Mouse (Mus musculus) common myeloid progenitor, adult 5-6 weeks (primary cell): ENCODE results near the gene Fam43b. TPM values are rescaled to one million over a fixed set of nuclear protein-coding genes. Genes with fewer than 3 reads are reported as not detected.

Source experiments
- ATAC-seq: replicated peaks from 2 replicates; pipeline ENCODE4 v1.8.0; 2016; ENCODE audit warnings: low read depth, mild to moderate bottlenecking, moderate TSS enrichment, inconsistent platforms; ENCODE audit not compliant: poor library complexity, severe bottlenecking
- total RNA-seq: library from RNA; stranded (forward); fragments of 200-1000, 187-1606 nt; gene quantifications from 2 replicates; pipeline ENCODE4 v1.2.3, GENCODE M21; 2017

The Fam43b gene
- total RNA-seq, 1 experiment from 2014 or later: not detected

DNA sequence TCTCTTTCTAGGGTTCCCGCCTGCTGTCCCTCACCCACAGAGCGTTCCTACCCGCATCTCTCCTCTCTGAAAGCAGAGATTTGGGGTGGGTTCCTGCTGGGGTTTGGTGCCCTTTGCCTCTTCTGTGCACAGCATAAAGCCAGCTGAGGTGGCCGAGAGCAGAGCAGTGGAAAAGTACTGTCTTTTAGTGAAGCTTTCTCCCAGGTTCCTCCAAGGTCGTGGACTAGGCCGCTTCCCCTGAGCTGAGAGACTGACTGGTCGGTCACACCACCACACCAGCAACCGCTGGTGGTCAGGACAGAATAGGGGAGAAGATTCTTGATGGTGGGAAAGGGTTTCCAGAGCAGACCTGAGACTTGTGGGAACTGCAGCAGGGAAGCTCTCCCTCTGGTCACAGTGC is 383 bp upstream of the Fam43b start:
- no peak for ATAC-seq

- 0 out of 2 replicates have a peak, but pooled peaks have one; percentile 8 for ATAC-seq
These were observed 999 bp downstream of the Fam43b start for GRCm38 (mm10) chr4:138395087-138395970.

- no peak for ATAC-seq
These were observed 2.6 kb downstream of the Fam43b start for GRCm38 (mm10) chr4:138393703-138394102.

DNA sequence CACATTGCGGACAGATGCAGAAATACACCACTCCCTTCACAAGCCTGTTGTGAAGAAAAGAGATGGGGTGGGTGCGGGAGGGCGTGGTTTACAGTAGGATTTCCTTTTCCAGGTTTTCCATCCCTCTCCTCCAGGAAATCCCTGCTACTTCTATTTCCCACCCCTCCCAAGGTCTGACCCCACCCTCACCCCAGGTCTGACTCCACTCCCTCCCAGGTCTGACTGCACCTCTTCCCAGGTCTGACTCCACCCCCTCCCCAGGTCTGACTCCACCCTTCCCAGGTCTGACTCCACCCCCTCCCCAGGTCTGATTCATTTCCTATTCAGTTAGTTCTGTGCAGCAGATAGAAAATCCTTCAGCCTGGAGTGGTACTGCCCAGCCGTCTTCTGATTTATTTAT is 12.5 kb downstream of the Fam43b start:
- ATAC-seq: no peak

DNA sequence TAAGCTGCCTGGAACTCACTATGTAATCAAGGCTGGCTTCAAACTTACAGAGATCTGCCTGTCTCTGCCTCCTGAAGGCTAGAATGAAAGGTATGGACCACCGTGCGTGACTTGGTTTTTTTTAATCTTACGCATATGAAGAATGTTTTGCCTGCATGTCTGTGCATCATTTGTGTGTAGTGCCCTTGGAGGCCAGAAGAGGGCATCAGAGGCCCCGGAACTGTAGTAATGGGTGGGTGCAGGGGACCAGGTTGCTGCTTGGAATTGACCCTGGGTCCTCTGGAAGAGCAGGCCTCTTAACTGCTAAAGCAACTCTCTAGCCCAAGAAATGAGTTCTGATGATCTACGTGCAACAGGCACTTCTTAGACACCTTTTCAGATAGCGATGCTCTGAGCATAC is 13.9 kb downstream of the Fam43b start:
- ATAC-seq: no peak

DNA sequence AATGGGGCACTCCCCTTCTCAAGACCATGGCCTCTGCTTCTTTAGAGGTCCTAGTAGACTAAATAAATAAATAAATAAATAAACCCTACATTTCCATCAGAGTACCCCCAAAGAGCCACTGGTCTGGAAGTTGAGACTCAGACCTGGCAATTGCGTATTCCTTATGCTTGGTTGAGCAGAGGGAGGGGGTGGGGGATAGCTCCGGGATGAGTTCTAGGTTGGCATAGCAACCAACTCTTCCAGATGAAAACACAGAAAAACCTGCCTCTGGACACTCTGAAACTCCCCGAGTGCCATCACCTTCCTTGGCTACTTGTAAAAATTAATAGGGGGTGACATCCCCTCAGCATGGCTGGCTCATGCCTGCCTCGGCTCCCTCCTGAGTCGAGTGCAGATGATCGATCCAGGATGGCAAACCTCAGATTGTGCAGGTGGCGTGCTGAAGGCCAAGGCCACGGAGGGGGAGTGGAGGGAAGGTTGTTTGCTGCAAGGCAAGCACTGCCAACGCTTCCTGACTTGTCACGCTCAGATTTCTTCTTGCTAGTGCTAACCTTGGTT is 16.1 kb downstream of the Fam43b start:
- no peak for ATAC-seq

GRCm38 (mm10) chr4:138379091-138379840 is 17.1 kb downstream of the Fam43b start:
- peak; percentile 93 for ATAC-seq

- ATAC-seq: no peak
These were observed 18.8 kb downstream of the Fam43b start for GRCm38 (mm10) chr4:138377526-138377925.

GRCm38 (mm10) chr4:138375117-138375516 is 21.2 kb downstream of the Fam43b start:
- no peak for ATAC-seq

DNA sequence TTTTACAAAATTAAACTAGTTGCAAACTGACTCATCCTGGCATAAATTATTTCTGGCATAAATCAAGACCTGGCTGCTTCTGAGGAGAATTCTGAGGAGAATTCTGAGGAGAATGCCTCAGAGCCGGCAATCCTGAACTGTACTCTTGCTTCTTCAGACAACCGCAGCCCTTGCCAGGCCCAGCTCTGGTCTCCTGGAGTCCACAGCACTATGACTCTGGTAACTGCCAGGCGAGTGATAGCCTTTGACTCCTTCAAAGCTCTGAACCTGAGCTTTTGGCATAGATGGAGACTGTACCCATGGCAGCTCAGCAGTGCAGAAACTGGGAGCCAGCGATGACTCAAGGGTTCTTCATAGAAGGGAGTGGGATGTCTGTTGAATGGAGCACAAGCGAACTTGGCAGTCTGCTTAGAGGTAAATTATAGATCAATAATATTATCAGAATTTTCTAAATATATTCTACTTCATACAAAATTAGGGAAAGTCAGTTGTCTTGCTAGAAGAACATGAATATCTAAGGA is 25.3 kb downstream of the Fam43b start:
- ATAC-seq: no peak

DNA sequence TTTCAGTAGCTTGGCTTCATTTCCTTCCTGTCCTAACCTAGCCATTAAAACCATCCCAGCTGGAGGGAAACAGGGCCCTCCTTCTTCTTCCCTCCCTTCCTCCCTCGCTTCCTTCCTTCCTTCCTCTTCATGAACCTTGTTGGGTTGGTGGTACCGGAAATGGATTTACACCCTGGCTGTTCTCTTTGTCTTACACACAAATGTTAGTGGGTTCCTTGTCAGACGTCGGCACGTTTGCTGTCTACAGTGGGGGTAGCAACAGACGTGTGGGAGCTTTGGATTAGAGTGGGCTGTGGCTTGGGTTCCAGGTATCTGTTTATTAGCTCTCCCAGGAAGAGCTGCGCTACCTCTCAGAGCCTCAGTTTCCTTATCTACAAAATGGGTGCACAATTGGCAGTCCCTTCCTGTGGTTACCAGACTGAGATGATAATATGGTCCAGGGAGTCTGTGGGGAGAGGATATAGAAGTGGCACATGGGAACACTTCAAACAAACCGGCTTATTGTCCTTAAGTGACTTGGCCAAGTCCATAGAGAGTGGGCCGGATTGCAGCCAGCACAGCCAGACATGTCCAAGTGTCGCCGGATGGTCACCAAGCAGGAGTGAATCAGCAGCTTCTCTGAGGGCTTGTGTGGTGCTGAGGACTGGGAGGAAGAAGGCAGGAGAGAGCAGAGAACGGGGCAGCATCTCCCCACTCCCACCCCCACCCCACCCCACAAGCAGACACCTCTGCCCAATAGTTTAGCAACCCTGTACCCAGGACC is 27.6 kb downstream of the Fam43b start:
- ATAC-seq: peak; percentile 14; the same call in 1 of the 2 replicates

DNA sequence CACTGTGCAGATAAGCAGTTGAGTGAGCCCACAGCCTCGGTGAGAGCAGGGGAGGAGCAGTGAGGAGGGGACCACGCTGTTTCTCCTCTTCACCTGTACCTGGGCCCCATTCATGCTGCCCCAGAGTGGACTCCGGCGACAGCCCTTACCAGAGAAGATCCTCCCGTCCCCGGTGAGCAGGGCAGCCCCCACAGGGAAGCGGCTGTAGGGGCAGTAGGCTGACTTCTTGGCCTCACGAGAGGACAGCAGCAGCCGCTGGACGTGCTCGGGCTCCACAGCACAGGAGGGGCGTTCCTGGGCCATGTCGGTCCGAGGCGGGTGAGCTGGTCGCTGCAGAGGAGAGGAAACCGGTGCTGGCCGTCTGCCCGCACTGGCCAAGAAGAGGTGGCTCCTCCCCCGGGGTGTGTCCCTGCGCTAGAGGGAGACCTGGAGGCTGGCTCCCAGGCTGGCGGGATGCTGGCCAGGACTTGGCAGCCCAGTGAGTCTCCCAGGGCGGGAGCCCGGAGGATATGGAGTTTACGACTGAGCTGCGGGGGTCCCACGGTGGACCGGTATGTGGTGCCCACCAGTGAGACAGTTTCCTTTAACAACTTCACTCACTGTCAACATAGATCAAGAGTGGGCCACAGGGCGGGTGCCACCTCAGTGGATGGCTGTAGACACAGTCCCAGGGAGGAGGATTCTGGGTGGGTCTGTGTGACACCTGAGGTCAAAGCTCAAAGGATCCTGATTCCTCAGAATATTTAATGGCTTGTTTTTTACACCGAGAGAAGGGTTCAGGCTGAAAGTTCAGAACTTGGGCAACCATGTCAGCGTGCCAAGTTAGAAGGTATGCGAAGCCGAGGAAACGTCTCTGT is 28.5 kb downstream of the Fam43b start, which contains the start of gene Cda:
Cda (minus strand) TSS at position 352 of the 857 bp plus-strand sequence.
- ATAC-seq: peak; percentile 89

DNA sequence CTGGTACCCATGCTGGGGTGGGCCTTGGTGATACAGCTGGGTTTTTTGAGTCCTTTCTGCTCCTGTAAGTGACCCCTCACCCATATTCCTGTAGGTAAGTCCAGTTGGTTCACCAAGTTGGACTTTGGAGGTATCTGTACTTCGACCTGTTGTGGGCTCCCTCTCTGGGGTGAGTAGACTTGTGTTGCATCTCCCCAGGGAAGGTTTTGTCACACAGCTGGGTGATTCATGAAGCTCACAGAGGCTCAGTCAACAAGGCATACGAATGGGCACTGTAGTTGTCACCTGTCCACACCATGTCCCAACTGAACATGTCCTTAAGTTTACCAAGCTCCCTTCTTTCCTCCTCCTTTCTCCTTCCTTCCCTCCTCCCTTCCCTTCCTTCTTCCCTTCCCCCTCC is 29.8 kb downstream of the Fam43b start:
- ATAC-seq: no peak

- ATAC-seq: no peak
These were observed 32.8 kb downstream of the Fam43b start for GRCm38 (mm10) chr4:138363511-138363910.

DNA sequence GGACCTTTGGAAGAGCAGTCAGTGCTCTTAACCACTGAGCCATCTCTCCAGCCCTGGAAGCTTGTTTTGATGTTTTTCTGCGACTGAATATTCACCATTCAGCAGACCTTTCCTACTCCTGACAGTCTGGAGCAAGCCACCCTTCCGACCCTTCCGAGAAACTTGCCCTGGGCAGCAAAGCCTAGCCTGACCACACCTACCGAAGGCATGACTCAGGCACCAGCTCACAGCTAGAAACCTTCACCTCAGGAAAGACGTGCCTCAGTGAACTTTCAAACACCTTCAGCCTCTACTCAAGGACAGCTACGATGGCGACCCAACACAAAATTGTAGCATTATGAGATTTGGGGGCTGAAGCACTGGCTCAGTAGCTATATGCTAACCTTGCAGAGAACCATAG is 33.4 kb downstream of the Fam43b start:
- ATAC-seq: no peak

DNA sequence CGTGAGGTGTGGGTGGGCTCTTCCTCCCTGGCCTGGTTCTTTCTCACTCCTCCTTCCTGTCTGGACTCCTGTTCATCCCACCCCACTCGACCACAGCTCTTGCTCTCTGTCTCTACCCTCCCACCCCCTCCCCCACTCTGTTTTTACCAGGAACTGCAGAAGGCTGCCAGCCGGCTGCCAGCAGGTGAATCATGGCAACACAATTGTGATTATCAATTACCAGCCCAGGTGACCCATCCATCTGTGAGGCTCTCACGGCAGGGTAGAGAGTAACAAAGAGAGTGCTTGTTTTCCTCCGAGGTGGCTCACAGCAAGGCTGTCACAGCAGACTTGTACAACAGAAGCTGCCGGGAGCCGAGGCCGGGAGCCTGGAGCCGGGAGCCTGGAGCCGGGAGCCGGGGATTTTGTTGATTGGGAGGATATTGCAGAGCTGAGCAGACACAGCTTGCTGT is 34.9 kb downstream of the Fam43b start:
- no peak for ATAC-seq

GRCm38 (mm10) chr4:138358176-138358575 is 38.2 kb downstream of the Fam43b start:
- ATAC-seq: no peak

DNA sequence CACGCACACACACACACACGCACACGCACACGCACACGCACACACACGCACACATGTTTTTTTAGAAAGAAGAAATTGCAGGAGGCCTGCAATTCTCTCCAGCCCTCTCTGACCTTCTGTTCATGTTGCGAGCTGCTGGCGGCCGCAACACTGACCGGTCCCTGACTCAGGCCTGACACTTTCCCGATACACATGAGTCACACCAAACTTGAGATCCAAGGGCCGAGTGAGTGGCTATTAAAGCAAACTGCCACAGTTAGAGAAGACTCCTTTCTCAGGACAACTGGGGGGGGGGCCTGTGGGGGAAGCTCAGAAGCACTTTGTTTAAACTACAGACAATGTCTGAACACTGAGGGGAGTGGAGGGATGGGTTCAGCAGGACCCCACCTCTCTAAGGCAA is 39.8 kb downstream of the Fam43b start:
- ATAC-seq: no peak

DNA sequence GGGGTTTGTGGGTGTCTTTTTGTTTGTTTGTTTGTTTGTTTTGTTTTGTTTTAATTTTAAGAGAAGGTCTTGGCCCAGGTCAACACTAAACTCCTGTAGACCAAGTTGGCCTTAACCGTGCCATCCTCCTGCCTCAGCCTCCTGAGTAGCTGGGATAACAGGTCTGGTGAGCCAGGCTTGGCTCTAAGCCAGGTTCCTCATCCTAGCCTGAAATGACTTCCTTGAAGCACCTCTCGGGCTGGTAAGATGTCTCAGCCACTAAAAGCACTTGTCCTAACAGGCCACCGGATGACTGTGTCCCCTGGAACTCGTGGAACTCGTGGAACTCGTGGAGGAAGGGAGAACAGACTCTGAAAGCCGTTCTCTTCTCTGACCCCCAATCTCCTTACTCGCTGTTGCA is 40.2 kb downstream of the Fam43b start:
- ATAC-seq: no peak
